Mouse (Mus musculus) spleen, postnatal 14 days (tissue): Measurements from ENCODE around the gene Ctdnep1.

ENCODE experiments used
- DNase-seq, 2 experiments: peaks; one replicate each; pipeline ENCODE4 v3.0.0; 2021 to 2022; ENCODE audit warnings: low spot score in 2 of 2

The Ctdnep1 gene

GRCm38 (mm10) chr11:69983377-69983776, 2.4 kb downstream of the Ctdnep1 start:
- DNase-seq, result no peak

GRCm38 (mm10) chr11:69984431-69984830, 3.5 kb downstream of the Ctdnep1 start:
- DNase-seq, result no peak

- no peak for DNase-seq
Measured at GRCm38 (mm10) chr11:69989949-69990348, 9.0 kb downstream of the Ctdnep1 start.

- peak; percentile 92 to 94 for DNase-seq
Measured at GRCm38 (mm10) chr11:69990850-69991691, 10.1 kb downstream of the Ctdnep1 start, which contains the start of gene Gabarap. TSS of gene Gabarap (plus strand) at chr11:69991143.

- DNase-seq, result no peak
Measured at GRCm38 (mm10) chr11:69991711-69992110, 10.8 kb downstream of the Ctdnep1 start.

GRCm38 (mm10) chr11:69992396-69992795, 11.4 kb downstream of the Ctdnep1 start:
- DNase-seq, result no peak

GRCm38 (mm10) chr11:69992932-69993331, 12.0 kb downstream of the Ctdnep1 start:
- no peak for DNase-seq

- no peak for DNase-seq
Measured at GRCm38 (mm10) chr11:69994401-69995090, 13.6 kb downstream of the Ctdnep1 start.

- DNase-seq, result peak; percentile 92 to 93
Measured at GRCm38 (mm10) chr11:69995391-69995960, 14.5 kb downstream of the Ctdnep1 start, which contains the start of gene Phf23. TSS of gene Phf23 (plus strand) at chr11:69995777.

GRCm38 (mm10) chr11:69996161-69997061, 15.5 kb downstream of the Ctdnep1 start:
- DNase-seq, result peak in 1 of 2 experiments; percentile 51

GRCm38 (mm10) chr11:69997070-69997509, 16.1 kb downstream of the Ctdnep1 start:
- DNase-seq, result peak; percentile 80 to 84

GRCm38 (mm10) chr11:69998567-69999491, 17.9 kb downstream of the Ctdnep1 start:
- no peak for DNase-seq

GRCm38 (mm10) chr11:69999666-70000065, 18.7 kb downstream of the Ctdnep1 start:
- no peak for DNase-seq

- DNase-seq, result peak; percentile 74 to 81
Measured at GRCm38 (mm10) chr11:70000396-70000898, 19.5 kb downstream of the Ctdnep1 start, which contains the start of gene Dvl2. TSS of gene Dvl2 (plus strand) at chr11:70000595.

GRCm38 (mm10) chr11:70001159-70001558, 20.2 kb downstream of the Ctdnep1 start:
- no peak for DNase-seq

GRCm38 (mm10) chr11:70001865-70002264, 20.9 kb downstream of the Ctdnep1 start:
- peak in 1 of 2 experiments; percentile 56 for DNase-seq

GRCm38 (mm10) chr11:70002471-70002870, 21.5 kb downstream of the Ctdnep1 start:
- no peak for DNase-seq

GRCm38 (mm10) chr11:70005521-70005920, 24.6 kb downstream of the Ctdnep1 start:
- no peak for DNase-seq

- DNase-seq, result no peak
Measured at GRCm38 (mm10) chr11:70010033-70010432, 29.1 kb downstream of the Ctdnep1 start.

GRCm38 (mm10) chr11:70010548-70010947, 29.6 kb downstream of the Ctdnep1 start:
- no peak for DNase-seq
